ENCODE assay signal across 8 mouse cellular contexts in the genomic region with DNA sequence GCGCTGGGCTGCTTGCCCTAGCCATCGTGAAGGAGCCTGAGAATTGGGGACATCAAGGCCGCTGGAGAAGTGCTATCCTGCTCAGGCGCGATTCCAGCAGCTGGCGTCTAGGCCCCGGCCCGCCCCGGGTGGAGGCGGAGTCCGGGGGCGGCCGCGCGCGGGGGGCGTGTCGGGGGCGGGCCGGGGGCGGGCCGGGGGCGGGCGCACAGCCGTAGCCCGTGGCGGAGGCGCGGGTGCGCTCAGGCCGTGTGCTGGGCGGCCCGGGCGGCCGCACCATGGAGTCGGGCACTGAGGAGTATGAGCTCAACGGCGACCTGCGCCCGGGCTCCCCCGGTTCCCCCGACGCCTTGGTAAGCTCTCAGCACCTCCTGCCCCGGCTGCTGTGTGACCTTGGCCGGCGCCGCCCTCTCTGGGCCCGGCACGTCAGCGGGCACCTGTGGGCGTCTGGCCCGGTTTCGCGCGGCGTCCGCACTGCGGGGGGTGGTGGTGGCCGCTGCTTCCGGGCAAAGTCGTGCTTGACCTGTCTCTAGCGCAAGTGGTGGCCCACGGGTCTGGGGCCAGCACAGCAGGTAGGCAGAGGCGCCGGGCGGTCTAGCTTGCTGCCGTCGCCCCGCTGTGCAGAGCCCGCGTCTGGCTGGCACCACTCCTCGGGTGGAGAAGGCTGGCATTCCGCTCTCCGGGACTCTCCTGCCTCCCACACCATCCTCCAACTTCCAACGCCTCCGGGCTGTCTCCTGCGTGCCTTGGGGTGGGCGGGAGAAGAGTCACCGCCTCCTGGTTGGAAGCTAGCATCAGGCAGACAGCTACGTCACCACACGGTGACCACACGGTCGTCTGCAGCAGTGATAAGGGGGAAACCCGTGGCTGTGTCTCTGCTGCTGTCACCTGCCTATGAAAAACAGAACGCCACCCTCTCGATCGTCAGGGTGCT. TPM values are rescaled to one million over a fixed set of nuclear protein-coding genes. Genes with fewer than 3 reads are reported as not detected.
DNase-seq lines count a peak whose midpoint lies in the region; ATAC-seq and TF ChIP-seq lines count a peak whose summit lies in the region.

A gene (plus strand): TSS at position 198 of the 931 bp plus-strand sequence.

- DNase-seq in B cell, adult 2 months, result peak; percentile 87
- peak; percentile 85 to 87 for DNase-seq in heart, adult 9 months (ENCODE audit: low spot score in 2 of 2)
- peak; percentile 84 for DNase-seq in liver, embryonic 11.5 days (ENCODE audit: low spot score)
- DNase-seq in spleen, postnatal 4 days (ENCODE audit: low spot score in 2 of 2), result peak; percentile 74 to 91

- H3K27me3 ChIP-seq in embryonic facial prominence, embryonic 15.5 days, result no peaks in the 10 kb centered on the region
- no peaks in the 10 kb centered on the region for H3K27me3 ChIP-seq in kidney, embryonic 14.5 days (ENCODE audit: control insufficient read depth, insufficient read depth, low read length)
- H3K27me3 ChIP-seq in liver, embryonic 11.5 days (replicated peaks; ENCODE audit: control insufficient read depth, insufficient read depth, low read length), result no peaks in the 10 kb centered on the region
- no peaks in the 10 kb centered on the region for H3K27me3 ChIP-seq in myocyte (ENCODE audit: control insufficient read depth, insufficient read depth, insufficient read length)

- peak within 1 kb of the TSS; percentile 97 for H3K4me2 ChIP-seq in embryonic facial prominence, embryonic 15.5 days (replicated peaks)
- peak within 1 kb of the TSS; percentile 100 for H3K4me2 ChIP-seq in kidney, embryonic 14.5 days (replicated peaks; ENCODE audit: low read depth, low read length)
- H3K4me2 ChIP-seq in liver, embryonic 11.5 days, result peak within 1 kb of the TSS; percentile 99
- H3K4me2 ChIP-seq in myocyte (ENCODE audit: low read depth), result peak within 1 kb of the TSS; percentile 80

- peak; percentile 92 for ATAC-seq in embryonic facial prominence, embryonic 15.5 days (ENCODE audit: insufficient number of reproducible peaks, low FRiP score, low TSS enrichment, low read depth)
- peak; percentile 94 for ATAC-seq in kidney, embryonic 14.5 days (ENCODE audit: low FRiP score, low TSS enrichment)
- peak; percentile 92 for ATAC-seq in liver, embryonic 11.5 days (replicated peaks; ENCODE audit: low FRiP score)

- H3K27ac ChIP-seq in bone marrow, adult 2 months (ENCODE audit: control insufficient read depth, insufficient read depth, low read depth, low read length, poor library complexity), result peak within 1 kb of the TSS; percentile 84
- H3K27ac ChIP-seq in embryonic facial prominence, embryonic 15.5 days (replicated peaks), result peak within 1 kb of the TSS; percentile 79
- H3K27ac ChIP-seq in kidney, embryonic 14.5 days (ENCODE audit: low read depth, low read length), result peak within 1 kb of the TSS; percentile 32; the same call in 1 of the 2 replicates
- peak within 1 kb of the TSS; percentile 77; the same call in 1 of the 2 replicates for H3K27ac ChIP-seq in liver, embryonic 11.5 days (ENCODE audit: low read depth, low read length)

- H3K9me3 ChIP-seq in embryonic facial prominence, embryonic 15.5 days (replicated peaks), result no peaks in the 10 kb centered on the region
- H3K9me3 ChIP-seq in kidney, embryonic 14.5 days (ENCODE audit: control insufficient read depth, low read length), result no peaks in the 10 kb centered on the region
- H3K9me3 ChIP-seq in liver, embryonic 11.5 days (ENCODE audit: control insufficient read depth, low read length), result no peaks in the 10 kb centered on the region

- H3K79me2 ChIP-seq in myocyte (ENCODE audit: control insufficient read depth, insufficient read depth), result no peaks in the 10 kb centered on the region

- H3K36me3 ChIP-seq in embryonic facial prominence, embryonic 15.5 days, result no peaks in the 10 kb centered on the region
- H3K36me3 ChIP-seq in kidney, embryonic 14.5 days (ENCODE audit: control insufficient read depth, insufficient read depth, low read length), result no peaks in the 10 kb centered on the region
- no peaks in the 10 kb centered on the region for H3K36me3 ChIP-seq in liver, embryonic 11.5 days (ENCODE audit: control insufficient read depth, insufficient read depth, low read length)
- H3K36me3 ChIP-seq in myocyte (ENCODE audit: control insufficient read depth, insufficient read depth), result no peaks in the 10 kb centered on the region

- WGBS in bone marrow, adult 2 months, result under 1% methylated on average over 84 of the region's 87 CpGs
- WGBS in embryonic facial prominence, embryonic 15.5 days, result under 1% methylated on average over 81 of the region's 87 CpGs
- under 1% methylated on average over 60 of the region's 87 CpGs for WGBS in kidney, embryonic 14.5 days
- under 1% methylated on average over 60 of the region's 87 CpGs for WGBS in liver, embryonic 11.5 days

- peak within 1 kb of the TSS; percentile 82 for H3K4me3 ChIP-seq in bone marrow, adult 2 months (replicated peaks; ENCODE audit: control insufficient read depth, low read depth, low read length)
- H3K4me3 ChIP-seq in embryonic facial prominence, embryonic 15.5 days (replicated peaks), result peak within 1 kb of the TSS; percentile 85
- H3K4me3 ChIP-seq in kidney, embryonic 14.5 days (ENCODE audit: low read length), result peak within 1 kb of the TSS; percentile 71
- H3K4me3 ChIP-seq in liver, embryonic 11.5 days (ENCODE audit: low read depth, low read length), result peak within 1 kb of the TSS; percentile 88
- H3K4me3 ChIP-seq in myocyte, result peak within 1 kb of the TSS; percentile 36

- peak within 1 kb of the TSS; percentile 53 for H3K9ac ChIP-seq in embryonic facial prominence, embryonic 15.5 days
- H3K9ac ChIP-seq in kidney, embryonic 14.5 days (ENCODE audit: low read depth, low read length), result peak within 1 kb of the TSS; percentile 66
- peak within 1 kb of the TSS; percentile 80 for H3K9ac ChIP-seq in liver, embryonic 11.5 days (ENCODE audit: low read depth, low read length)

- TF ChIP-seq CTCF in bone marrow, adult 2 months (IDR thresholded peaks at IDR 0.05; ENCODE audit: control insufficient read depth, insufficient read depth, low read length), result no peak

- TF ChIP-seq POLR2A in bone marrow, adult 2 months (IDR thresholded peaks at IDR 0.05; ENCODE audit: borderline replicate concordance, control insufficient read depth, low read depth, low read length), result peak; percentile 84; the same call in 1 of the 2 replicates
- TF ChIP-seq POLR2A in myocyte (IDR thresholded peaks at IDR 0.05; ENCODE audit: insufficient read length, low read depth), result peak; percentile 94

- peaks cover 13% of the 10 kb centered on the region for H3K4me1 ChIP-seq in bone marrow, adult 2 months (ENCODE audit: control insufficient read depth, insufficient read depth, low read length)
- H3K4me1 ChIP-seq in embryonic facial prominence, embryonic 15.5 days, result peaks cover 48% of the 10 kb centered on the region
- peaks cover 37% of the 10 kb centered on the region for H3K4me1 ChIP-seq in kidney, embryonic 14.5 days (ENCODE audit: control insufficient read depth, insufficient read depth, low read length)
- peaks cover 48% of the 10 kb centered on the region for H3K4me1 ChIP-seq in liver, embryonic 11.5 days (replicated peaks; ENCODE audit: control insufficient read depth, insufficient read depth, low read length)

- peak within 1 kb of the TSS; percentile 56 for H3ac ChIP-seq in myocyte (ENCODE audit: control insufficient read depth, insufficient read length)

TF ChIP-seq in myocyte, 11 proteins besides CTCF, POLR2A, EP300 and RAD21:
- TF ChIP-seq POLR2AphosphoS2 (IDR thresholded peaks at IDR 0.05; ENCODE audit: insufficient read length, low read depth), result peak; percentile 87
- TF ChIP-seq MYOD1 (IDR thresholded peaks at IDR 0.05; ENCODE audit: control insufficient read depth in 1 of 3, insufficient read length in 2 of 3, low read depth in 2 of 3), result peak in 2 of 3 experiments; percentile 44 to 66
- no peak for TF ChIP-seq TCF3 (IDR thresholded peaks at IDR 0.05; ENCODE audit: insufficient read length, low read depth)
- no peak for TF ChIP-seq USF1 (IDR thresholded peaks at IDR 0.05; ENCODE audit: low read depth)
- no peak for TF ChIP-seq TCF12 (IDR thresholded peaks at IDR 0.05; ENCODE audit: insufficient read depth, poor library complexity, severe bottlenecking)
- no peak for TF ChIP-seq SRF (IDR thresholded peaks at IDR 0.05; ENCODE audit: control insufficient read depth, insufficient read length, low read depth)
- TF ChIP-seq CEBPB (IDR thresholded peaks at IDR 0.05; ENCODE audit: insufficient read depth, poor library complexity, severe bottlenecking), result no peak
- TF ChIP-seq MYOG (IDR thresholded peaks at IDR 0.05; ENCODE audit: control insufficient read depth in 1 of 3, insufficient read depth in 1 of 3, insufficient read length in 2 of 3, low read depth in 2 of 3), result peak in 2 of 3 experiments; percentile 22 to 69
- no peak for TF ChIP-seq E2F4 (IDR thresholded peaks at IDR 0.05; ENCODE audit: insufficient read depth)
- TF ChIP-seq REST (IDR thresholded peaks at IDR 0.05; ENCODE audit: insufficient read depth, insufficient read length), result no peak
- no peak for TF ChIP-seq MAX (IDR thresholded peaks at IDR 0.05; ENCODE audit: low read depth)
TF ChIP-seq in myocyte: peak in this region for 3.

RNA-seq across cellular contexts. Expression of the gene that starts here (rescaled TPM):
- polyA plus RNA-seq in bone marrow, adult 2 months (2011; ENCODE audit: insufficient read depth, insufficient read length, low replicate concordance, missing spikeins), result 21.4 and 36.6 TPM in 2 replicates
- 61.1 and 62.7 TPM in 2 replicates for polyA plus RNA-seq in embryonic facial prominence, embryonic 15.5 days (2015; fragmentation: Nextera tagmentation; extraction: Ambion mirVana)
- 43.8 and 54.2 TPM in 2 replicates for polyA plus RNA-seq in kidney, embryonic 14.5 days (2014; fragmentation: Nextera tagmentation; extraction: Ambion mirVana)
- 54.2 and 59.8 TPM in 2 replicates for polyA plus RNA-seq in liver, embryonic 11.5 days (2014; fragmentation: Nextera tagmentation; extraction: Ambion mirVana)
- 124 TPM for polyA plus RNA-seq in myocyte (2012; fragmentation: generic; extraction: Trizol)

Comparison
In these comparisons a context has a peak if more than half of its experiments do, and no peak if none do; other contexts are left out.
1. Peak in every context shown above with its lines: DNase-seq, ATAC-seq, H3K4me3 ChIP-seq and H3K27ac ChIP-seq.
2. H3K27ac ChIP-seq: peak in every context shown above with its lines; median percentile 84 in bone marrow, adult 2 months; 79 in embryonic facial prominence, embryonic 15.5 days; 77 in liver, embryonic 11.5 days; 32 in kidney, embryonic 14.5 days.
3. H3K4me3 ChIP-seq: peak in every context shown above with its lines; median percentile 88 in liver, embryonic 11.5 days; 85 in embryonic facial prominence, embryonic 15.5 days; 82 in bone marrow, adult 2 months; 71 in kidney, embryonic 14.5 days; 36 in myocyte.